Mouse (Mus musculus) forebrain, embryonic 11.5 days (tissue): Measurements from ENCODE around the gene Sema5a. TPM values are rescaled to one million over a fixed set of nuclear protein-coding genes. Genes with fewer than 3 reads are reported as not detected.

Experiments used
- ATAC-seq: fragments of 200-750 bp; cut with Nextera tagmentation; replicated peaks from 2 replicates; pipeline ENCODE4 v1.8.0; 2017; ENCODE audit warnings: moderate TSS enrichment; ENCODE audit not compliant: low FRiP score
- DNase-seq: peaks from one replicate; pipeline ENCODE4 v3.0.0-alpha.2; 2017; ENCODE audit warnings: low spot score
- H3K27ac ChIP-seq: fragments of 300-500 bp; sonication (generic); 2 replicates; pipeline ENCODE4 v1.5.1; 2014; ENCODE audit warnings: low read depth, low read length
- H3K27me3 ChIP-seq: fragments of 300-500 bp; sonication (generic); 2 replicates; pipeline ENCODE4 v1.6.1; 2014; ENCODE audit warnings: mild to moderate bottlenecking, low read length, mixed read lengths; ENCODE audit not compliant: control insufficient read depth, insufficient read depth
- H3K36me3 ChIP-seq: fragments of 300-500 bp; sonication (generic); 2 replicates; pipeline ENCODE4 v1.6.1; 2014; ENCODE audit warnings: mild to moderate bottlenecking, low read length, moderate library complexity, mixed read lengths; ENCODE audit not compliant: control insufficient read depth, insufficient read depth
- H3K4me1 ChIP-seq: fragments of 300-500 bp; sonication (generic); replicated peaks from 2 replicates; pipeline ENCODE4 v1.6.1; 2014; ENCODE audit warnings: low read length, mixed read lengths; ENCODE audit not compliant: control insufficient read depth, insufficient read depth
- H3K4me2 ChIP-seq: fragments of 300-500 bp; sonication (generic); 2 replicates; pipeline ENCODE4 v1.6.1; 2014; ENCODE audit warnings: low read depth, mild to moderate bottlenecking, low read length, moderate library complexity, mixed read lengths; ENCODE audit not compliant: severe bottlenecking
- H3K4me3 ChIP-seq: fragments of 300-500 bp; sonication (generic); 2 replicates; pipeline ENCODE4 v1.5.1; 2014; ENCODE audit warnings: low read depth, low read length
- H3K9ac ChIP-seq: fragments of 300-500 bp; sonication (generic); 2 replicates; pipeline ENCODE4 v1.6.1; 2014; ENCODE audit warnings: low read length
- H3K9me3 ChIP-seq: fragments of 300-500 bp; sonication (generic); 2 replicates; pipeline ENCODE4 v1.6.1; 2016; ENCODE audit warnings: low read length, mixed read lengths; ENCODE audit not compliant: control insufficient read depth
- WGBS: fragments of 180-500 bp; shearing (Covaris S2); extraction: QIAGEN DNeasy Blood & Tissue Kit; methylation state at CpG from one replicate; pipeline ENCODE4 v1.1.7; 2014; 5-methylcytosine and 5-hydroxymethylcytosine counted together
- polyA plus RNA-seq: library from polyadenylated mRNA; unstranded; fragments of >200 nt; fragmentation: Nextera tagmentation; extraction: Ambion mirVana; gene quantifications from 2 replicates; pipeline ENCODE4 v1.2.1, GENCODE M21; 2014

The Sema5a gene
- polyA plus RNA-seq, 1 experiment from 2014 or later: 16.2 TPM

DNA sequence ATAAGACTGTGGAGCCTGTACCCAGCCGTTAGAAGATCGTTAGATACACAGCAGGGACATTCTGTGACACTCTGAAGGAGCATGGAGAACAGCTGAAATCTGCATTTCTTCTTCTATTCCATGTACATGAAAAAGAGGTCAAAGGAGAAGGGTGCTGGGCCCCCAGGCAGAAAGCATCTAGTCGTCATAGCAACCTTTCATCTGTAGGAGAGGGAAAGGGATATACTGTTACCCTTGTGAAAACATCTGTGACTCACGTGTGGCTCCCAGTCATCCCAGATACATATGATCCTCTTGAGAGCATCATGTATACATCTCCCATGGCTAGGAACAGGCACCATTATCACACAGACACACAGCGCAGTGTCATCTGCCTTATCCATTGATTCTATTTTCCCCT lies 16.3 kb downstream of the Sema5a start:
- H3K27me3 ChIP-seq: no peaks in the 10 kb centered on the region
- H3K4me2 ChIP-seq: no peak overlapping the region
- no peaks in the 10 kb centered on the region; the same call in 1 of the 2 replicates for H3K4me1 ChIP-seq
- 44% methylated on average over 5 of the region's 5 CpGs for WGBS
- no peak overlapping the region for H3K9ac ChIP-seq
- H3K4me3 ChIP-seq: no peak overlapping the region
- H3K9me3 ChIP-seq: no peaks in the 10 kb centered on the region
- ATAC-seq (0 out of 2 replicates have a peak, but pooled peaks have one; percentile 35), DNase-seq (no peak)
- no peaks in the 10 kb centered on the region for H3K36me3 ChIP-seq
- H3K27ac ChIP-seq: no peak overlapping the region

DNA sequence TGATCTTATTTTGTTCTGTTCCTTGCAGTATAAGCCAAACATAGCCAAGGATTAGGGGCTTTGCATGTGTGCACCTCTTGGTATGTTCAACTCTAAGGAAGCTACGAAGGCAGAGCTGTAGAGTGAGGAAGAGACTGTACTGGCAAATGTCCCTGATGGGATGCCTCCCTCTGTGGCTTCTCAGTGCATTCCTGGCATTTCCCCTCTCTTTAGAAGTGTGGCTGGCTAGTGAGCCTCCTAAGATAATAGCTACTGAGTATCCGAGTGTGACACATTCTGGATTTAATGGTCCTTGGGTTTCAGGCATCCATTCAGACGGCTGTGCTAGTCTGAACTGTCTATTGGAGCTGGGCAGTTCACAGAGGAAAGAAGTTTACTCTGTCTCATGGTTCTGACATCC lies 19.0 kb downstream of the Sema5a start:
- no peak for DNase-seq
- ATAC-seq: no peak
- Histone ChIP-seq H3K9me3 (no peaks in the 10 kb centered on the region), H3K27me3 (no peaks in the 10 kb centered on the region), H3K4me3 (no peak overlapping the region), H3K27ac (no peak overlapping the region), H3K4me1 (no peaks in the 10 kb centered on the region; the same call in 1 of the 2 replicates), H3K9ac (no peak overlapping the region), H3K4me2 (no peak overlapping the region), H3K36me3 (no peaks in the 10 kb centered on the region)
- 69% methylated on average over 3 of the region's 3 CpGs for WGBS

DNA sequence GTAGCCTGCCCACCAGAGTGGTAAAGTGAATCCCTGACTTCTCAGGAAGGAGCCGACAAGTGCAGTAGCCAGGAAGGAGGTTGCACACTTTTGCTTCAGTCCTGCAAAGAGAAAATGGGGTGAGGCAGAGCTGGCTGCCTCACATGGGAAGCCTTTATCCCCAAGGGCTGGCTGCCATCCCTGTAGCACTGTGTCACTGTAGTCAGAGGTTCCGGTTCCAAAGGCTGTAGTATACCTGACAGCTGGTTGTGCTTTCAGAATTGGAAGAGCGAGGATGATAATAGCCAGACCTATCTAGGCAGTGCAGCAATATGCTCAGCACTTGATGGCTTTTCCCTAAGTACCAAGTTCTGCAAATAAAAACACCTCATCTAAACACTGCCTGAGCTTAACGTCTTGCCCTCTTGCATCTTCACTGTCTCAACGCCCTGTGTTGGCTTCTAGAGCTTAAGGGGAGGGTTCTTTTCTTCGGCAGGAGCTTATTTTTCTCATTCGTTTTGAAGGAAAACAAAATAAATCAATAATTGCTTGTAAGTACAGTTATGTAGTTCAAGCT lies 20.3 kb downstream of the Sema5a start:
- no peak overlapping the region for H3K27ac ChIP-seq
- H3K9ac ChIP-seq: no peak overlapping the region
- DNase-seq: no peak
- no peak overlapping the region for H3K4me3 ChIP-seq
- H3K4me2 ChIP-seq: no peak overlapping the region
- H3K9me3 ChIP-seq: no peaks in the 10 kb centered on the region
- no peaks in the 10 kb centered on the region; the same call in 1 of the 2 replicates for H3K4me1 ChIP-seq
- 91% methylated on average over 7 of the region's 7 CpGs for WGBS
- no peak for ATAC-seq
- H3K36me3 ChIP-seq: no peaks in the 10 kb centered on the region
- no peaks in the 10 kb centered on the region for H3K27me3 ChIP-seq

DNA sequence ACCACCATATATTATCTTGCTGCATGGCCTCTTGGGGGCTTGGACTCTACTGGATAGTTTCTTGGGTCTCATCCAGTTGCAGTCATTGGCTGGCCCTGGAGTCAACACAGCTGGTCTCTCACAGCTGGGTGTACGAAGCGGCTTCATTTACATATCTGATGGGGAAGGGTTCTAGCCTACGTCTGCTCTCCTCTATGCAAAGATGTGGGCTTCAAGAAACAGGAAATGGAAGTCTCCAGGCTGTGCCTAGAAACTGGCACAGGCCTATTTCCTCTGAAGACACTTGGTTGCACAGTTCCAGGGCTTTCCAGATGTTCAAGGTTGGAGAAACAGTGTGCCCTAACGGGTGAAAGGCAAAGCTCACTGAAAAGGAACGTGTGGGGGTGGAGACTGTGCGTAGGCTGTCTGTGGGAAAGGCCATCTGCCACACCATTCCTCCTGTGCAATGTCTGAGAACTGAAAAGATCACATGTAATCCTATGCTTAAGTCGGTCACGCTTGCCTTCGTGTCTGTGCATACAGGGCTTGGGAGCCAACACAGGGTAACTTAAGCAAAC lies 20.8 kb downstream of the Sema5a start:
- 86% methylated on average over 9 of the region's 9 CpGs for WGBS
- Histone ChIP-seq H3K4me3 (no peak overlapping the region), H3K27me3 (no peaks in the 10 kb centered on the region), H3K4me2 (no peak overlapping the region), H3K4me1 (no peaks in the 10 kb centered on the region; the same call in 1 of the 2 replicates), H3K9me3 (no peaks in the 10 kb centered on the region), H3K9ac (no peak overlapping the region), H3K36me3 (no peaks in the 10 kb centered on the region), H3K27ac (no peak overlapping the region)
- DNase-seq (no peak), ATAC-seq (no peak)

DNA sequence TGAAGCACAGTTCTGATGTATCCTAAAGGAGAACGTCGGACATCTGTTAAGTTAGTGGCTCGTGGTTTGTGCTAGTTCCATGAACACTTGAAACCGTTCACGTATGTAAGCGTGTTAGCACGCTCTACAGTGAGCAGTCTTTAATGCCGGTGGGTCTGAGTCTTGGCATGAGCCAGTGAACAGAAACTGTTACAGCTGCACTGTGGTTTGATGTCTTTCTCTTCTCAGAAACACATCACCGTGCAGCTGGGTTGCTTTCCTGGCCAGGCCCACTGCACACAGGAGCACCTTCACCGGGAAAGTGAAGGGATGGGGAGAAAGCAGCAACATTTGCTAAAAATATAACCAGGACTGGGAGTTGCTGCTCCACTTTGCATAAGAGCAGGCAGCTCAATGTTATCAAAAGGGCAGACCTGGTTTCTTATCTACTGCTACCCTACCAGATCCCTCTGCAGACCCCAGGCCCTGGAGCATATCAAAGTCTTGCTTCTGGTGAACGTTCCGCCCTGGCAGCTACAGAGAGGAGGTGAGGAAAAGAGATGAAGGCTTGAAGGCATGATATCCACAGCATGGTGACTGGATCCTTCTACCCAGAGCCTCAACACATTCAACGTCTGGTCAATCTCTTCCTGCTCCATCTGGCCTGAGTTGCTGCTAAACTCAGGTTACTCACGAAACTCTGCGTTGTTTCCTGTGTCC lies 21.7 kb downstream of the Sema5a start:
- WGBS: 91% methylated on average over 15 of the region's 15 CpGs
- no peak overlapping the region for H3K9ac ChIP-seq
- no peaks in the 10 kb centered on the region for H3K9me3 ChIP-seq
- no peaks in the 10 kb centered on the region; the same call in 1 of the 2 replicates for H3K4me1 ChIP-seq
- H3K4me3 ChIP-seq: no peak overlapping the region
- DNase-seq (no peak), ATAC-seq (no peak)
- H3K27ac ChIP-seq: no peak overlapping the region
- H3K27me3 ChIP-seq: no peaks in the 10 kb centered on the region
- H3K36me3 ChIP-seq: no peaks in the 10 kb centered on the region
- no peak overlapping the region for H3K4me2 ChIP-seq

DNA sequence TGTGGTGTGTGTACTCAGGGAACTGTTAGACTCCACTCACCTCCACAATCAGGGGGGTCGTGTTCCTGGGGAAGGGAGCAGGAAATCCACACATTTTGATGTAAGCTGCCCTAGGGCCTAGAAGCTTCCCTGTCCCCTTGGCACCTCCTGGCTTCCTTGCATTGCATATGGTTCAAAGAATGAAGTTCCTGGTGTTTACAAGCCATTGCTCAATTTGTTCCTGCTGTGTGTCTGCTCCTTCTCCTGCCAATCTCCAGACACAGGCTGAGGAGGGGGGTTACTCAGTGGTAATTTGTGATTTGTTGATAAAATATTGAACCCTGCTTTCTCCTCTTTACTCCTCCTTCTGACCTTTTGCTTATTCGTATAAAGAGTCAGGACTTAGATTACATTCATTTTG lies 25.5 kb downstream of the Sema5a start:
- Histone ChIP-seq H3K27me3 (no peaks in the 10 kb centered on the region), H3K9ac (no peak overlapping the region), H3K27ac (no peak overlapping the region), H3K4me3 (no peak overlapping the region), H3K4me1 (no peaks in the 10 kb centered on the region; the same call in 1 of the 2 replicates), H3K9me3 (no peaks in the 10 kb centered on the region), H3K4me2 (no peak overlapping the region), H3K36me3 (no peaks in the 10 kb centered on the region)
- no peak for DNase-seq
- WGBS: 62% methylated on average over 2 of the region's 2 CpGs
- no peak for ATAC-seq

DNA sequence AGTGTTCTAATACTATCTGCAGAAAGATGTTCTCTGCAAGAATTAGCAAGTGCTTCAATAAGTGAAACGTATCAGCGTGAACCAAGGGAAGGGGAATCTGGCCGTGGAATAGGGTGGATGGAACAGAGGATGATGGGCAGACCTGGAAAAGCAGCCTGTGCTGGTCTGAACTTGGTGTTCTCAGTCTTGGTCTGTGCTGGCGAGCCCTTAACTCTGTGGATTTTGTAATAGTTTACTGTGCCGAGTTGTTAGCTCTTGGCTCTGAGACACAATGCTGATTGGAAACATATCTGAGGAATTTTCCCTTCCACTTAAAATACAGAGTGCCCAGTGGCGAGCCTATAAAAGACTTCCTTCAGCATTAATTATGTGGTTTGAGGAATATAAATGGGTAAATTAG lies 29.3 kb downstream of the Sema5a start:
- no peak for ATAC-seq
- 89% methylated on average over 6 of the region's 6 CpGs for WGBS
- no peak overlapping the region for H3K9ac ChIP-seq

DNA sequence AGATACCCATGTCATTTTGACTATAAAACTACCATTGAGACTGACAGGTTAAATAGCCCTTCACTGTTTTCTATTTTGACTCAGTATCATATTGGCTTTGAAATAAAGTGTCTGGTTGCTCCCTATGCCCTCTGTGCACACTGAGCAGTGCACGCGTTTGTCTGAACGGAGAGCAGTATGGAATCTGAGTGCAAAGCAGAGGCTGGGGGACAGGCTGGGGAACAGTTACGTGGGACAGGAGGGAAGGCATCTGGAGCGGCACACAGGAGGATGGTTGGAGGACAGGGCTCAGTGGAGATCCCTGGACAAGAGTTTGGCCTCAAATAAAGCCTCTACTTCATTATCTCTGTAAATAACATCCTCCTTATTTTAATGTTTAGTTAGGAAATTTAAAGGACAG lies 30.4 kb downstream of the Sema5a start:
- 88% methylated on average over 5 of the region's 5 CpGs for WGBS
- Histone ChIP-seq H3K27ac (no peak overlapping the region), H3K27me3 (no peaks in the 10 kb centered on the region), H3K9ac (no peak overlapping the region), H3K4me2 (no peak overlapping the region), H3K4me1 (no peaks in the 10 kb centered on the region), H3K36me3 (no peaks in the 10 kb centered on the region), H3K4me3 (no peak overlapping the region), H3K9me3 (no peaks in the 10 kb centered on the region)
- DNase-seq (no peak), ATAC-seq (no peak)

More for the DNA sequence above, 29.3 kb downstream of the Sema5a start:
- Histone ChIP-seq H3K4me2 (no peak overlapping the region), H3K36me3 (no peaks in the 10 kb centered on the region), H3K27me3 (no peaks in the 10 kb centered on the region), H3K9me3 (no peaks in the 10 kb centered on the region), H3K4me3 (no peak overlapping the region), H3K27ac (no peak overlapping the region), H3K4me1 (no peaks in the 10 kb centered on the region)
- DNase-seq: no peak
